Mouse (Mus musculus) naive thymus-derived CD4-positive, alpha-beta T cell, adult 2 months (primary cell): Measurements from ENCODE around the gene Agfg1.

ENCODE experiments used
- DNase-seq: peaks from one replicate; pipeline ENCODE4 v3.0.0-alpha.2; 2011; ENCODE audit warnings: low read depth

Agfg1 gene

GRCm38 (mm10) chr1:82839296-82839613 is at the start of gene Agfg1:
Gene Agfg1 (plus strand): TSS chr1:82839483.
- DNase-seq, result peak; percentile 95

- DNase-seq, result no peak
Observed at GRCm38 (mm10) chr1:82791105-82791504, 48.2 kb upstream of the Agfg1 start.

GRCm38 (mm10) chr1:82792238-82792637 is 47.0 kb upstream of the Agfg1 start:
- no peak for DNase-seq

GRCm38 (mm10) chr1:82793110-82793509 is 46.2 kb upstream of the Agfg1 start:
- DNase-seq, result no peak

- no peak for DNase-seq
Observed at GRCm38 (mm10) chr1:82793986-82794385, 45.3 kb upstream of the Agfg1 start.

GRCm38 (mm10) chr1:82795211-82795610 is 44.1 kb upstream of the Agfg1 start:
- peak; percentile 26 for DNase-seq

GRCm38 (mm10) chr1:82795702-82796443 is 43.4 kb upstream of the Agfg1 start:
- DNase-seq, result peak; percentile 36

- no peak for DNase-seq
Observed at GRCm38 (mm10) chr1:82797088-82797487, 42.2 kb upstream of the Agfg1 start.

GRCm38 (mm10) chr1:82798304-82798703 is 41.0 kb upstream of the Agfg1 start:
- DNase-seq, result no peak

GRCm38 (mm10) chr1:82798922-82799321 is 40.4 kb upstream of the Agfg1 start:
- no peak for DNase-seq

GRCm38 (mm10) chr1:82801105-82801783 is 38.0 kb upstream of the Agfg1 start:
- DNase-seq, result no peak

- peak; percentile 74 for DNase-seq
Observed at GRCm38 (mm10) chr1:82803608-82804007, 35.7 kb upstream of the Agfg1 start.

- no peak for DNase-seq
Observed at GRCm38 (mm10) chr1:82804059-82804458, 35.2 kb upstream of the Agfg1 start.

- DNase-seq, result no peak
Observed at GRCm38 (mm10) chr1:82806391-82806790, 32.9 kb upstream of the Agfg1 start.

GRCm38 (mm10) chr1:82807206-82807605 is 32.1 kb upstream of the Agfg1 start:
- peak; percentile 69 for DNase-seq

GRCm38 (mm10) chr1:82808564-82808963 is 30.7 kb upstream of the Agfg1 start:
- DNase-seq, result no peak

GRCm38 (mm10) chr1:82811766-82812165 is 27.5 kb upstream of the Agfg1 start:
- DNase-seq, result no peak

GRCm38 (mm10) chr1:82815941-82816716 is 23.2 kb upstream of the Agfg1 start:
- DNase-seq, result no peak

GRCm38 (mm10) chr1:82819366-82819765 is 19.9 kb upstream of the Agfg1 start:
- DNase-seq, result peak; percentile 72

GRCm38 (mm10) chr1:82820179-82820578 is 19.1 kb upstream of the Agfg1 start:
- no peak for DNase-seq

- no peak for DNase-seq
Observed at GRCm38 (mm10) chr1:82820626-82821186, 18.6 kb upstream of the Agfg1 start.

GRCm38 (mm10) chr1:82821846-82822245 is 17.4 kb upstream of the Agfg1 start:
- no peak for DNase-seq

- DNase-seq, result no peak
Observed at GRCm38 (mm10) chr1:82824147-82824546, 15.1 kb upstream of the Agfg1 start.
